Mouse (Mus musculus) stomach, embryonic 16.5 days (tissue): ENCODE results near the gene 2310039H08Rik. TPM values are rescaled to one million over a fixed set of nuclear protein-coding genes. Genes with fewer than 3 reads are reported as not detected.
"Not testable (repeated sequence)": the region's sequence is repeated elsewhere in the genome, so short reads cannot be mapped to it uniquely, and the experiment has no call there.

Experiments used
- ATAC-seq: fragments of 200-750 bp; cut with Nextera tagmentation; 2 replicates; pipeline ENCODE4 v1.8.0; 2017; ENCODE audit warnings: moderate number of reproducible peaks, moderate TSS enrichment; ENCODE audit not compliant: insufficient read depth, low FRiP score
- H3K27ac ChIP-seq: fragments of 300-500 bp; sonication (generic); 2 replicates; pipeline ENCODE4 v1.5.1; 2014; ENCODE audit warnings: low read length
- H3K27me3 ChIP-seq: fragments of 300-500 bp; sonication (generic); 2 replicates; pipeline ENCODE4 v1.6.1; 2014; ENCODE audit warnings: low read length, control low read depth, mixed read lengths; ENCODE audit not compliant: control insufficient read depth, insufficient read depth
- H3K36me3 ChIP-seq: fragments of 300-500 bp; sonication (generic); 2 replicates; pipeline ENCODE4 v1.6.1; 2014; ENCODE audit warnings: low read length; ENCODE audit not compliant: control insufficient read depth, insufficient read depth
- H3K4me1 ChIP-seq: fragments of 300-500 bp; sonication (generic); 2 replicates; pipeline ENCODE4 v1.6.1; 2014; ENCODE audit warnings: low read length, control low read depth, mixed read lengths; ENCODE audit not compliant: control insufficient read depth, insufficient read depth
- H3K4me2 ChIP-seq: fragments of 300-500 bp; sonication (generic); 2 replicates; pipeline ENCODE4 v1.6.1; 2014; ENCODE audit warnings: low read depth, low read length, mixed read lengths
- H3K4me3 ChIP-seq: fragments of 300-500 bp; sonication (generic); replicated peaks from 2 replicates; pipeline ENCODE4 v1.5.1; 2014; ENCODE audit warnings: mild to moderate bottlenecking, low read length
- H3K9ac ChIP-seq: fragments of 300-500 bp; sonication (generic); 2 replicates; pipeline ENCODE4 v1.6.1; 2014; ENCODE audit warnings: low read length
- H3K9me3 ChIP-seq: fragments of 300-500 bp; sonication (generic); replicated peaks from 2 replicates; pipeline ENCODE4 v1.6.1; 2016; ENCODE audit warnings: low read length, control low read depth; ENCODE audit not compliant: control insufficient read depth
- WGBS: fragments of 180-500 bp; shearing (Covaris S2); extraction: QIAGEN DNeasy Blood & Tissue Kit; methylation state at CpG from one replicate; pipeline ENCODE4 v1.1.7; 2014; 5-methylcytosine and 5-hydroxymethylcytosine counted together
- polyA plus RNA-seq: library from polyadenylated mRNA; unstranded; fragments of >200 nt; fragmentation: Nextera tagmentation; extraction: Ambion mirVana; gene quantifications from 2 replicates; pipeline ENCODE4 v1.2.1, GENCODE M21; 2015

2310039H08Rik gene
- polyA plus RNA-seq, 1 experiment from 2014 or later: 76.2 TPM

- Histone ChIP-seq H3K27me3 (no peaks in the 10 kb centered on the region), H3K4me3 (peak overlapping the region; percentile 89), H3K4me2 (peak overlapping the region; percentile 83)
Observed at GRCm38 (mm10) chr17:46750580-46750979, 21.9 kb upstream of the 2310039H08Rik start.

DNA sequence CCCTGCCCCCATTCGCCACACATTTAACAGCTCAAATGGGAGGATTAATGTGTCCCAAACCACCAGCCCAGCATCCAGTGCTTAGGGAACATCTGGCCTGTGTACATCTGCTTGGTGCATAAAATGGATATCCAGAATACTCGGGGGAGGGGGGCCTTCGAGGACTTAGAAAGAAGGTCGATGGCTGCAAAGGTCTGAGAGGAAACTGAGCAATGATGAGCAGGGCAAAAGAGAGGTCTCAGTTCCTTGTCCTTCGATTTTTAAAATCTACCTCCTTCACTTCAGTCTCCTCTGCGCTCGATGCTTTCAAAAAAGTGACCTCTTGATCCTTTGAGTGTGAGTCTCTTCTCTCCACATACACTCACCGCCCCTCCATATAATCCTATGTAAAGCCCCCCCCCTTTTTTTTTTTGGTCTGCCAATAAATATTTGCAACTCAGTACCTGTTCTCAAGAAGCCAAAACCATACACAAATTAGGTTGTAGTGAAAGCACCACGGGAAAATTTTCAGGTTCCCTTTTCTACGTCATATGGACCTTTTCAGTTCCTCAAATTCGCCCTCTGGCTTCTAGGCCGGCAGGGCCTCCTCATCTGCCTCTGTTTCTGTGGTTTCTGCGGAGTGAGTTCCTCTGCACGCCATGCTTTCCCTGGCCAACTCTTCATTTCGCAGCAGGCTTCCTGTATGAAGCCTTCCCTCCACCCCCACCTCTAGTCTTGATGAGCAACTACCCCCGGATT, 21.2 kb upstream of the 2310039H08Rik start:
- peak overlapping the region; percentile 83 for H3K4me2 ChIP-seq
- peak overlapping the region; percentile 90 for H3K27ac ChIP-seq
- H3K36me3 ChIP-seq: 0 out of 2 replicates have a peak, but pooled peaks cover 8% of the 10 kb centered on the region
- peak overlapping the region; percentile 86 for H3K9ac ChIP-seq
- peaks cover 7% of the 10 kb centered on the region for H3K4me1 ChIP-seq
- 16% methylated on average over 16 of the region's 16 CpGs for WGBS
- peak overlapping the region; percentile 89 for H3K4me3 ChIP-seq
- H3K27me3 ChIP-seq: no peaks in the 10 kb centered on the region
- ATAC-seq: no peak
- no peaks in the 10 kb centered on the region for H3K9me3 ChIP-seq

More at GRCm38 (mm10) chr17:46750580-46750979, 21.9 kb upstream of the 2310039H08Rik start:
- H3K4me1 ChIP-seq: peaks cover 7% of the 10 kb centered on the region
- 0 out of 2 replicates have a peak, but pooled peaks cover 11% of the 10 kb centered on the region for H3K36me3 ChIP-seq
- peak overlapping the region; percentile 90; the same call in 1 of the 2 replicates for H3K27ac ChIP-seq
- WGBS: 86% methylated on average over 4 of the region's 4 CpGs
- H3K9ac ChIP-seq: peak overlapping the region; percentile 86
- no peak for ATAC-seq
- H3K9me3 ChIP-seq: no peaks in the 10 kb centered on the region

DNA sequence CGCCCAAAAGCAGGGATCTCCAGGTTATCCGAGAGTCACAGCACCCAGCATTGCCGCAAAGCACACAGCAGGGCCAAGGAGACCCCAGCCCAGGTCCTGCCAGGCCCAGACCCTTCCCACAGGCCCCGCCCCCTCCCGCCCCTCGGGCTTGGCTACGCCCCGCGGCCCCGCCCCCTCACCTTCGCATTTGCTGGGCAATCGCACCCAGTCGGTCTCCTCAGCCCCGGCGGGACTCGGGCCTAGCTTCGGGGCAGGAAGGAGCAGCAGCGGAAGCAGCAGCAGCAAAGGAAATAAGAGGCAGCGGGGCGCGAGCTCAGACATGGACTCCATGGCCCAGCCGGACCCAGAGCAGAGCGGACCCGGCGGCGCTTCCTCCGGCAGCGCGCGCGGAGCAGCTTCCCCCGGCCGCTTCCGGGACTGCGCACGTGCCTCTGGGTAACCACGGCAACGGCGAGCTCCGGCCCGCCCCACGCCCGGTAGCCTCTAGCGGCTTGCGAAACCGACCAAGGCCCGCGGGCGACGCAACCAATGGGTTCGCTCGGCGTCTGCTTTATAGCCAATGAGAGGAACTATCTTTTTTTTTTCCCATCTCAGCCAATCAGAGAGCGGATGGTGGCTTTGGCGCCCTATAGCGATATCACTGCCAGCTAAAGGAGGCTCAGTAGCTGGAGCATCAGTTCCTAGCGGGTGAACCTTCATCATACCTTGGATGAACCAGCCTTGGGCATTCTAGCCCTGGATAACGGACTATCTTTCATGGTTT, 20.5 kb upstream of the 2310039H08Rik start, which contains the start of gene Cnpy3:
Gene Cnpy3 (minus strand): TSS at position 421 of the 763 bp plus-strand sequence.
- H3K9me3 ChIP-seq: no peaks in the 10 kb centered on the region
- peaks cover 7% of the 10 kb centered on the region for H3K4me1 ChIP-seq
- WGBS: under 1% methylated on average over 58 of the region's 58 CpGs
- peak within 1 kb of the TSS; percentile 90 for H3K27ac ChIP-seq
- 0 out of 2 replicates have a peak, but pooled peaks cover 2% of the 10 kb centered on the region for H3K36me3 ChIP-seq
- ATAC-seq: peak; percentile 100
- peak within 1 kb of the TSS; percentile 86 for H3K9ac ChIP-seq
- H3K27me3 ChIP-seq: no peaks in the 10 kb centered on the region
- H3K4me2 ChIP-seq: peak within 1 kb of the TSS; percentile 83
- H3K4me3 ChIP-seq: peak within 1 kb of the TSS; percentile 89

DNA sequence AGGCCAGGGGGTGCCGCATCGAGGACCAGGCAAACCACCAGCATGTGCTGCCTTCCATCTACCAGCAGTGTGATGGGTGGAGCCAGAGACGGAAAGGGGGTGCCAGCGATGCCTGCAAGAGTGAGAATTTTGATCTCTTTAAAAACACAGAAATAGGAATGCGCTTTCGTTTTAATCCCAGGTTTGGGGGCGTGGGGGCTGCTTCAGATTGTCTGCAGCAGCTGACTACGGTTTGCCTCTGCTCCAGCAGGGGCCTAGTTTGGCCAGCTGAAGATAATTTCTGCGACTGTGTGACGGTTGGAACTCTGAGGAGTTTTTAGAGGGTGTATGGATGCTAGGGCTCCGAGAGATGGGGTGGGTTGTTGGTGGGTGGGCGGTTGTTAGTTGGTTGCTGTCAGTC, 13.7 kb upstream of the 2310039H08Rik start:
- Histone ChIP-seq H3K4me2 (no peak overlapping the region), H3K36me3 (no peaks in the 10 kb centered on the region), H3K27me3 (no peaks in the 10 kb centered on the region), H3K9ac (no peak overlapping the region), H3K27ac (no peak overlapping the region), H3K9me3 (no peaks in the 10 kb centered on the region), H3K4me1 (no peaks in the 10 kb centered on the region), H3K4me3 (no peak overlapping the region)
- ATAC-seq: no peak
- WGBS: 70% methylated on average over 12 of the region's 12 CpGs

DNA sequence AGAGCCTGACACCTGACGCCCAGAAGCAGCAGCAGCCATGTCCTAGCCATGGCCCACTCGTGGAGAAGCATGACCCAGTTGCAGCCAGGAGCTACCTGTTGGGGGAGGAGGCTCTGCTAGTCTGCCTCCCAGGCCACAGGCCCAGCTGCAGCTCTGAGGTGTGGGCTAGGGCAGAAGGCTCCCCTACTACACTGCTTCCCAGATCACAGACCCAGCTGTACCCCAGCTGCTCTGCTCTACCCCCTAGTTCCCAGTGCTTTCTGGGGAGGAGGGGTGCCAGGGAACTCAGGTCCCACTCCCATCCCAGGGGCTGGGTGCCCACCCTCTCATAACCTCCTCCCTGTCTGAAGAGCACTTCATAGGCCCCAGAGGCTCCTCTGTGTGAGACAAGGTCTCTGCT, 8.9 kb upstream of the 2310039H08Rik start, which contains the start of gene Ptcra:
Gene Ptcra (minus strand): TSS at position 169 of the 400 bp plus-strand sequence.
- WGBS: 69% methylated on average over 2 of the region's 2 CpGs
- Histone ChIP-seq H3K9me3 (no peaks in the 10 kb centered on the region), H3K27me3 (no peaks in the 10 kb centered on the region), H3K9ac (no peak within 1 kb of the TSS), H3K27ac (no peak within 1 kb of the TSS), H3K4me1 (no peaks in the 10 kb centered on the region), H3K36me3 (no peaks in the 10 kb centered on the region), H3K4me3 (no peak within 1 kb of the TSS), H3K4me2 (no peak within 1 kb of the TSS)
- 0 out of 2 replicates have a peak, but pooled peaks have one; percentile 17 for ATAC-seq

DNA sequence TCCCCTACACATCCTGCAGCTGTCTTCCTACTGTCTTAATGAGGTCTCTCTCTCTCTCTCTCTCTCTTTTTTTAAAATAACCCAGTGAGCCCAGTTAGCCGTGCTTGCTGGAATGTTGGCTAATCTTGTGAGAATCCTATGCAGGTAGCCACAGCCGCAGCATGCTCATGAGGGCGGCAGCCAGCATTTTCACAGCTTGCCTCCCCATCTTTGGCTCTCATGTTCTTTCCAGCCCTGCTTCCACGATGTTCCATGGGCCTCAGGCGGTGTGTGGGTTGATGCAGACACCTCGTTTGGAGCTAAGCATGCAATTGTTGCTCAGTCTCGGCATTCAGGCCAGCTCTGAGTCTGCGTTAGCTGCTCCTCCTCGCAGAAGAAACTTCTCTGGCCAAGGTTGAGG, 7.5 kb upstream of the 2310039H08Rik start:
- WGBS: 61% methylated on average over 9 of the region's 9 CpGs
- not testable (repeated sequence) for ATAC-seq

DNA sequence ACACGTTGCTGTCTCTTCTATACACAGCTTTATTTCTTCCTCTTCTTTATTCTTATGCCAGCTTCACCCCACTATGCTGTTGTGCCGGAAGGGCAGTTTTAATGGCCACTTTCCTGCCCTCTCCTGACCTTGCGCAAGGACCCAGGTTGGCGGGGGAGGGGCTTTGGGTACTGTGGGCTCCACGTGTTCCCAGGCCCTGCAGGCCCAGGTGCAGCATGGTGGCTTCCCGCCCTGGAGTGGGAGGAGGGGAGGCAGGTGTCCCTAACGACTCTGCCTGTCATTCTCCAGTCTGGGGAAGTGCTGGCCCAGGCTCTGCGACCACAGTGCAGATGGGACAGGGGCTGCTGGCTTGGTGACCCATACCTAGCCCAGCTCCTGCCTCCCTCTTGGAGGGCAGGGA, 4.6 kb upstream of the 2310039H08Rik start:
- no peaks in the 10 kb centered on the region for H3K27me3 ChIP-seq
- no peak for ATAC-seq
- no peaks in the 10 kb centered on the region for H3K9me3 ChIP-seq
- 48% methylated on average over 8 of the region's 8 CpGs for WGBS
- H3K27ac ChIP-seq: no peak overlapping the region
- peaks cover 7% of the 10 kb centered on the region for H3K4me1 ChIP-seq
- no peaks in the 10 kb centered on the region for H3K36me3 ChIP-seq
- no peak overlapping the region for H3K4me2 ChIP-seq
- H3K9ac ChIP-seq: no peak overlapping the region
- H3K4me3 ChIP-seq: no peak overlapping the region

More for the DNA sequence above, 7.5 kb upstream of the 2310039H08Rik start:
- H3K9ac ChIP-seq, H3K27ac ChIP-seq, H3K36me3 ChIP-seq, H3K27me3 ChIP-seq, H3K9me3 ChIP-seq, H3K4me1 ChIP-seq, H3K4me3 ChIP-seq, H3K4me2 ChIP-seq: not testable (repeated sequence)

DNA sequence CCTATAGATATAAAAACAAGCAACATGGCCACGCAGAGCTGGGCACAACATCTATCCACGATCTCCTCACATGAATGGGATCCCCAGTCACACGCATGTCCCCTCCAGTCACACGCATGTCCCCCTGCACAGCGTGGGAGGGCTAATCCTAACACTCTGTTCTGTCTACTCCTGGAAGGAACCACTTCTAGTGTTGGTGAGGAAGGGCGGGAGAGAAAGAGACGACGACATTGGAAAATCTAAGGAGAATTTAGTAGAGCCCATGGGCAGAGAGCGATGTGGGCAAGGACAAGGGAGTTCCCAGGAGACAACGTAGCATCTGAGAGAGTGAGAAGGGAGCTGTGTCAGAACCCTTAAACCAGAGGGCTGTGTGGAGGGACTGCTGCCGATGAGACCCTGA, 1.9 kb upstream of the 2310039H08Rik start:
- H3K4me2 ChIP-seq: no peak overlapping the region
- H3K27ac ChIP-seq: no peak overlapping the region
- no peaks in the 10 kb centered on the region for H3K9me3 ChIP-seq
- whole genome bisulfite sequencing: 91% methylated on average over 11 of the region's 11 CpGs
- no peak overlapping the region for H3K9ac ChIP-seq
- no peaks in the 10 kb centered on the region for H3K27me3 ChIP-seq
- H3K4me1 ChIP-seq: peaks cover 16% of the 10 kb centered on the region
- no peak overlapping the region for H3K4me3 ChIP-seq
- no peak for ATAC-seq
- H3K36me3 ChIP-seq: peaks cover 8% of the 10 kb centered on the region; the same call in 1 of the 2 replicates

DNA sequence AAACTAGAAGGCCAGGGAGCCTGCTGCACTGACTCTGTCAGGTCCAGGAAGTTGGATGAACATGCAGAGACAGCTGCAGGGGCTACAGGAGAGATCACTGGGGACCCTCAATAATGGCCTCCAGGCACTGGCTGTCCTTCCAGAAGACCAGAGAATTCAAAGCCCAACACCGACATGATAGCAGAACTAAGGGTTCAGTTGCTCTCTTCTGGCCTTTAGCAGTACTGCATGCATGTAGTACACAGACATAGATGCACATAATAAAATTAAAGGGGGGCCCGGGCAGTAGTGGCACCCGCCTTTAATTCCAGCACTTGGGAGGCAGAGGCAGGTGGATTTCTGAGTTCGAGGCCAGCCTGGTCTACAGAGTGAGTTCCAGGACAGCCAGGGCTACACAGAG, 1.4 kb upstream of the 2310039H08Rik start:
- H3K4me2 ChIP-seq: no peak overlapping the region
- no peak for ATAC-seq
- peaks cover 16% of the 10 kb centered on the region for H3K4me1 ChIP-seq
- WGBS: 86% methylated on average over 4 of the region's 4 CpGs
- H3K9me3 ChIP-seq: no peaks in the 10 kb centered on the region
- no peak overlapping the region for H3K9ac ChIP-seq
- H3K36me3 ChIP-seq: peaks cover 8% of the 10 kb centered on the region; the same call in 1 of the 2 replicates
- H3K27me3 ChIP-seq: no peaks in the 10 kb centered on the region
- no peak overlapping the region for H3K4me3 ChIP-seq
- no peak overlapping the region for H3K27ac ChIP-seq
